Mouse (Mus musculus): ENCODE measurements at regions not wholly inside any gene's neighbourhood (a gene's known extent, or its start where the extent isn't known, plus 50 kb on each side); places are given as distances from the start of the nearest gene placed in this dataset.

DNA sequence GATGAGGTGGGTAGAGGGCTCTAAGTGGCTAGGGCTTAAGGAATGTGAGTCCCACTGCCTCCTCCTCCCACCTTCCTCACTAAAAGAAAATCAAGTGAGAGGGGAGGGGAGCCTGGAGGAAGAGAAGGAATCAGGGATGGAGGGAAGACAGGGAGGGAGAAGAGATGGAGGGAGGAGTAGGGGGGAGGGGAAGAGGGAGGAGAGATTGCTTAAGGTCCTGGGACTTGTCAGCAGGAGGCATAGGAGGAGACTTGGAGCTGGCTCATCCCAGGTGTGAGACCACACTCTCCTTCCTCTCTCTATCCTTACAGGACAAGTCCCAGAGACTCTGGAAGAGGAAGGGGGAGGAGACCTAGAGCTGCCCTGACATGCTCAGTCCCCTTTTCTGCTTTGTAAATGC lies 143.2 kb downstream of the Chst1 start:
- Histone ChIP-seq H3K9me3 (no peaks in the 10 kb centered on the region), H3K4me1 (peaks cover 9% of the 10 kb centered on the region), H3K27me3 (replicated peaks) (peaks cover 40% of the 10 kb centered on the region), H3K4me3 (replicated peaks) (no peak overlapping the region), H3K36me3 (replicated peaks; ENCODE audit: low read length) (no peaks in the 10 kb centered on the region)
- no peak for TF ChIP-seq FLI1 (IDR thresholded peaks at IDR 0.05; ENCODE audit: low read length)
- no peak for TF ChIP-seq GATA1 (IDR thresholded peaks at IDR 0.05; ENCODE audit: borderline replicate concordance, low read length)

DNA sequence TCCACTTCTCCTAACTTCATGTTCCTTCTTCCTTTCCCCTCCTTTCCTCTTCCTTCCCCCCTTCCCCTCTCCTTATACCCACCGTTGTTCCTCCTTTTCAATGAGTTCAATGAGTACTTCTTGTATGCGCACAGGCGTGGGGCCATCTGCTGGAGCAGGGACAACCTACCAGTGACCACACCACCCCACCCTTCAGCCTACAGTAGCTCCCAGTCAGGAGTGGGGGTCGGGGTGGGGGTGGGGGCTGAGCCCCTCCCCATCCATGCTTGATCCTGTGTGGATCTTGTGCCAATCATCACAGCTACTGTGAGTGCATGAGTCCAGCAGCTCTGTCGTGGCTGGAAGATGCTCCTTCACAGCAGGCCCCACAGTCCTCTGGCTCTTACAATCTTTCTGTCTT lies 143.6 kb downstream of the Chst1 start:
- Histone ChIP-seq H3K9me3 (no peaks in the 10 kb centered on the region), H3K4me3 (replicated peaks) (no peak overlapping the region), H3K27me3 (replicated peaks) (peaks cover 39% of the 10 kb centered on the region), H3K36me3 (replicated peaks; ENCODE audit: low read length) (no peaks in the 10 kb centered on the region), H3K4me1 (peaks cover 9% of the 10 kb centered on the region)
- no peak for TF ChIP-seq FLI1 (IDR thresholded peaks at IDR 0.05; ENCODE audit: low read length)
- TF ChIP-seq GATA1 (IDR thresholded peaks at IDR 0.05; ENCODE audit: borderline replicate concordance, low read length), result no peak

DNA sequence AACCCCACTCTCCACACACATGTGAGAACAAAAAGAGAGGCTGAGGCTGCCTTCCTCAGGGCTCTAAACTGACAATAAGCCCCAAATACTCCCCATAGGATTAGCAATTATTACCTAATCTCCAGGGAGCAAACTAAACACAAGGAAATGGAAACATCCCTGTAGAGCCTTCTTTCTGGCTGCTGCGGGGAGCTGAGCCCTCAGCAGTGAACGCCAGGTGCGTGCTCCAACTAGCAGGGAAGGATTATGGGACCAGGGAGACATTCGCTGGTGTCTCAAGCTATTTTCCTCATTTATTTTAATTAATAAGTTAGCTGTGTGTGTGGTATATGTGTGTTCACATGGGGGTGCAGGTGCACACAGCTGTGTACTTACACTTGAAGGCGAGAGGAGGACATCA lies 144.4 kb downstream of the Chst1 start:
- Histone ChIP-seq H3K36me3 (replicated peaks; ENCODE audit: low read length) (no peaks in the 10 kb centered on the region), H3K9me3 (no peaks in the 10 kb centered on the region), H3K4me3 (replicated peaks) (no peak overlapping the region), H3K4me1 (peaks cover 9% of the 10 kb centered on the region), H3K27me3 (replicated peaks) (peaks cover 40% of the 10 kb centered on the region)
- TF ChIP-seq FLI1 (IDR thresholded peaks at IDR 0.05; ENCODE audit: low read length) (no peak), GATA1 (IDR thresholded peaks at IDR 0.05; ENCODE audit: borderline replicate concordance, low read length) (no peak)

DNA sequence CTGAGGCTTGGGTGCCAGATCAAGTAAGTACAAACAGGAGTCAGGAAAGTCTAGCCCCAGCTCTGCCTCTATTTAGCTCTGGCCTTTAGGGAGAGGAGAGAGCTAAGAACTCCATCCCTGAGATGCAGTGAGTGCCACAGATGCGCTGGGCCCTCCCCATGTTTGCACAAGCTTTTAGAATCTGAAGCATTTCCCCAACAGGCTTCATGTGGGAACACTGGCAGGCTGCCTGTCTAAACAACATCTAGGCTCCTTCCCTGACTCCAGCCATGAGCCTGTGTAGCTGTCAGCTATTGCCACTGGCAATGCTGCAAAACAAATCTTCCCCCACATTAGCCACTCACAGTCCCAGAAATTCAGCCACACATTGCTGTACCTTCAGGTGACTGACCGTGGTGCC lies 147.9 kb downstream of the Chst1 start:
- Histone ChIP-seq H3K4me1 (peaks cover 7% of the 10 kb centered on the region; the same call in 1 of the 2 replicates), H3K36me3 (replicated peaks; ENCODE audit: low read length) (no peaks in the 10 kb centered on the region), H3K27me3 (replicated peaks) (peaks cover 37% of the 10 kb centered on the region), H3K9me3 (no peaks in the 10 kb centered on the region), H3K4me3 (replicated peaks) (no peak overlapping the region)
- no peak for TF ChIP-seq FLI1 (IDR thresholded peaks at IDR 0.05; ENCODE audit: low read length)
- TF ChIP-seq GATA1 (IDR thresholded peaks at IDR 0.05; ENCODE audit: borderline replicate concordance, low read length), result no peak

DNA sequence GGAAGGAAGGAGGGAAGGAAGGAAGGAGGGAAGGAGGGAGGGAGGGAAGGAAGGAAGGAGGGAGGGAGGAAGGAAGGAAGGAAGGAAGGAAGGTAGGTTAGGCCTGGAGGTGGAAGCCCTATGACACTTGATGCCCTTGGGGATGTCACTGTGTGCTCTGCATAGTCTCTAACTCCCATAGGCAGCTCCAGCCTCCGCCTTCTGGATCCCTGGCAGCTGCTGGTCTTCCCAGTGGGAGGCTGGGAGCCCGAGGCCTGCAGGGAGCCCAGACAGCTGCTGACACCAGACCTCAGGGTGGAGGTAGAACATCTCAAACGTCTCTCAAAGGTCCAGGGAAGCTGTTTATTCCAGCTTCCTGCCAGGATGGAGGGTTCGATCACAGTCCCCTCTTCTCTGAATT lies 150.6 kb downstream of the Chst1 start:
- H3K4me1 ChIP-seq, result peaks cover 3% of the 10 kb centered on the region; the same call in 1 of the 2 replicates
- H3K4me3 ChIP-seq (replicated peaks), result no peak overlapping the region
- H3K27me3 ChIP-seq (replicated peaks), result peaks cover 38% of the 10 kb centered on the region
- no peaks in the 10 kb centered on the region for H3K9me3 ChIP-seq
- TF ChIP-seq FLI1 (IDR thresholded peaks at IDR 0.05; ENCODE audit: low read length) (no peak), GATA1 (IDR thresholded peaks at IDR 0.05; ENCODE audit: borderline replicate concordance, low read length) (no peak)
- H3K36me3 ChIP-seq (replicated peaks; ENCODE audit: low read length), result no peaks in the 10 kb centered on the region

DNA sequence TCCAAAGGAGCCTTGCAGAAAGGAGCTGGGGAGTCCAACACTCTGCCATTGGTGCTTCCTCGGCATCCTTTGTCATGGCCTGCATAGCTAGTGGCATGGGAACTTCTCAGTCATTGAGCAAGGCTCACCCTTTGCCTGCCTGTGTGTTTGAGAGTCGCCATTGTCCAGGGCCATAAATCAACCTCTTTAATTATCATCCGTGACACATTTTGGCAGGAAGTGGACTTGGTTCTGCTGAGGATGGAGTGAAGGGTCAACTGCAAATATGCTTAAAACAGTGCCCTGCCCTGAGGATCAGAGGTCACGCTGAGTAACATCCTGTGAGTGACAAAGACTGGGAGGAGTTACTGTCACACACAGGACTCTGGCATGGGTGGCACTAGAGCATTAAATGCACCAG lies 151.2 kb downstream of the Chst1 start:
- H3K4me3 ChIP-seq (replicated peaks), result no peak overlapping the region
- H3K27me3 ChIP-seq (replicated peaks), result peaks cover 38% of the 10 kb centered on the region
- H3K4me1 ChIP-seq, result peaks cover 3% of the 10 kb centered on the region; the same call in 1 of the 2 replicates
- H3K36me3 ChIP-seq (replicated peaks; ENCODE audit: low read length), result no peaks in the 10 kb centered on the region
- no peaks in the 10 kb centered on the region for H3K9me3 ChIP-seq
- TF ChIP-seq GATA1 (IDR thresholded peaks at IDR 0.05; ENCODE audit: borderline replicate concordance, low read length), result no peak
- TF ChIP-seq FLI1 (IDR thresholded peaks at IDR 0.05; ENCODE audit: low read length), result no peak

DNA sequence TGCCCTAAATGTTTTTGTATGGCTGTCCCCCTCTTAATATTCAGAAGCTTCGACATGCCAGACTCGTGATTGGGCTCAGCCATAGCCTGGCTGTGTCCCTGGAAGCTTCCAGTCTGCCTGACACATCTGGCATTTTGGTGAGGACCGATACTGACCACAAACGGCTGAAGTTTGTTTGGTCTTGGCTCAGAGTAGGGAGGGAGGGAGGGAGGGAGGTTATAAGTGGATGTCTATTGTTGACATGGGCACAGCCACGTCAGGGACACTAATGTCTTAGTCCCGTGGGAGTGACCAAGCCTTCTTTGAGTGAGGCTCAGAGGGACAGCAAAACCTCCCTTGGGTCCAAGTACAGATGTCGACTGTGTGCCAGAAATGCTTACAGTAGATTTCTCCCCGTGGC lies 151.7 kb downstream of the Chst1 start:
- no peak overlapping the region for H3K4me3 ChIP-seq (replicated peaks)
- H3K36me3 ChIP-seq (replicated peaks; ENCODE audit: low read length), result no peaks in the 10 kb centered on the region
- peaks cover 39% of the 10 kb centered on the region for H3K27me3 ChIP-seq (replicated peaks)
- peaks cover 3% of the 10 kb centered on the region; the same call in 1 of the 2 replicates for H3K4me1 ChIP-seq
- no peaks in the 10 kb centered on the region for H3K9me3 ChIP-seq
- TF ChIP-seq FLI1 (IDR thresholded peaks at IDR 0.05; ENCODE audit: low read length) (no peak), GATA1 (IDR thresholded peaks at IDR 0.05; ENCODE audit: borderline replicate concordance, low read length) (no peak)

DNA sequence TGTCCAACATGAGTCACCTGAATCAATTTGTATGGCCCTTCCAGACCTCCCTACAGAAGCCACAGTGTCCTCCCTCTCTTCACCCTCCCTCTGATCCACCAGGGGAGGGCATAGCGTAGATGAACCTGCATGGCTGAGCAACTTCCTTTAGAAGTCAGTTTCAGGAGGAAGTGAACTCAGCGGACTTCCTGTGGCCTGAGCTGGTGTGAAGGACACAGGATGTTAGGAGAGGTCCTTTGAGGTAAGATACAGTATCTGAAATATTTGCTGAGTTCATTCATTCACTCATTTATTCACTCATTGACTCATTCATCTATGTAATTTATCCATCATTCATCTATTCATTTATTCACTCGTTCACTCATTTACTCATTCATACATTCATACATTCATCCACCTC lies 152.6 kb downstream of the Chst1 start:
- Histone ChIP-seq H3K4me3 (replicated peaks) (no peak overlapping the region), H3K9me3 (no peaks in the 10 kb centered on the region), H3K4me1 (peaks cover 3% of the 10 kb centered on the region; the same call in 1 of the 2 replicates), H3K27me3 (replicated peaks) (peaks cover 45% of the 10 kb centered on the region), H3K36me3 (replicated peaks; ENCODE audit: low read length) (no peaks in the 10 kb centered on the region)
- TF ChIP-seq GATA1 (IDR thresholded peaks at IDR 0.05; ENCODE audit: borderline replicate concordance, low read length), result no peak
- TF ChIP-seq FLI1 (IDR thresholded peaks at IDR 0.05; ENCODE audit: low read length), result no peak

DNA sequence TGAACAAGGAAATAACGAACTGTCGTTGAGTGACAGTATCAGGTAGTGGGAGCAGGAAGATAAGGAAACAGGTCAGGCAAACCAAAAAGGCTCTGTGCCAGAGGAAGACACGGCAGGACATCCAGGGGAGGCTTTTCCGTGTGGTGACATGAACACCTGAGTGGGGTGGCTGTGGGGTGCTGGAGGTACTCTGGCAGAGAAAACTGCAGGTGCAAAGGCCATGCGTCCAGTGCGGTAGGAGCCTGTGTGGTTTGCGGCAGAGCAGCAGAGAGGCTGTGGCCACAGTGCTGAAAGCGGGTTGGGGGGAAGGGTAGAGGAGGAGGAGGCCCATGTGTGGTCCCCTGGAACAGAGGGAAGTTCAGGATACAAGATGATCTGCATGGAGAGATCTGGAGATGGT lies 153.3 kb downstream of the Chst1 start:
- peaks cover 44% of the 10 kb centered on the region for H3K27me3 ChIP-seq (replicated peaks)
- no peak for TF ChIP-seq GATA1 (IDR thresholded peaks at IDR 0.05; ENCODE audit: borderline replicate concordance, low read length)
- TF ChIP-seq FLI1 (IDR thresholded peaks at IDR 0.05; ENCODE audit: low read length), result no peak
- H3K4me1 ChIP-seq, result peaks cover 3% of the 10 kb centered on the region; the same call in 1 of the 2 replicates
- no peaks in the 10 kb centered on the region for H3K9me3 ChIP-seq
- no peak overlapping the region for H3K4me3 ChIP-seq (replicated peaks)
- H3K36me3 ChIP-seq (replicated peaks; ENCODE audit: low read length), result no peaks in the 10 kb centered on the region

DNA sequence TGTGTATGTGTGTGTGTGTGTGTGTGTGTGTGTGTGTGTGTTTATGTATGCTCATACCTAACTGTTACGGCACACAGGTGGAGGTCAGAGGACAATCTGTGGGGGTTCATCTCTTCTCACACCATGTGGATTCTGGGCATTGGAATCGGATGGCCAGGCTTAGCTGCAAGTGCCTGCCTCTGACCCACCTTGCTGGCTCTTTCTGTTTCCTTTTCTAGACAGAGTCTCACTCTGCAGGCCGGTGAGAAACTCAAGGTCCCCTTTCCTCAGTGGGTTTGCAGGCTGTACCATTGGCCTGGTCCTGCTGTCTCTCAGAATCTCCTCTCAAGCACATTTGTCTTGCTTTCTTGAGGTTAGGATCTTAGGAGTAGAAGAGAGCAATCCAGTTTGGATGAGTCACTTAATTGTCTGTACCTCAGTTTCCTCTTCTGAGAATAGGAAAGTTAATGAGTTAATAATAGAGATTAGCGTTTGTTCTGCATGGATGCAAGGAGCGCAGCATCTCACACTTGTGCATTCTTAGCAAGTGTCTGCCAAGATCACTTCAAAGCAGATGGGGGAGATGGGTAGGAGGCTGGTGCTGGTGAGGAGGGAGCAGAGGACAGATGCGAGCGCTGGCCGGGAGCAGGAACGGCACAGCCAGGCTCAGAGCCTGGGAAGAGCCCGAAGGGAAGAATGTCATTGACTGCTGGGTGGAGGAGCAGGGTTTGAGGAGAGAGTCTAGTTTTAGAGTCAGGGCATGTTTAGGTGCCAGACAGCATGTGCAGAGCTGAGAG lies 155.2 kb downstream of the Chst1 start:
- TF ChIP-seq GATA1 (IDR thresholded peaks at IDR 0.05; ENCODE audit: borderline replicate concordance, low read length) (no peak), FLI1 (IDR thresholded peaks at IDR 0.05; ENCODE audit: low read length) (no peak)
- peaks cover 45% of the 10 kb centered on the region for H3K27me3 ChIP-seq (replicated peaks)
- H3K9me3 ChIP-seq, result no peaks in the 10 kb centered on the region
- no peak overlapping the region for H3K4me3 ChIP-seq (replicated peaks)
- H3K36me3 ChIP-seq (replicated peaks; ENCODE audit: low read length), result no peaks in the 10 kb centered on the region
- peaks cover 3% of the 10 kb centered on the region; the same call in 1 of the 2 replicates for H3K4me1 ChIP-seq

Measured in megakaryocyte, embryonic 14.5 days (primary cell).